Mouse (Mus musculus): ENCODE measurements around the gene Lce1c.
A peak's percentile ranks its signal among the peaks of the same experiment; 100 is the strongest.

The Lce1c gene

GRCm38 (mm10) chr3:92678947-92679346 is at the start of gene Lce1c:
TSS of gene Lce1c (plus strand) at chr3:92679247.
- no peak for DNase-seq

GRCm38 (mm10) chr3:92637745-92638652 is 41.0 kb upstream of the Lce1c start:
- peak; percentile 45 to 66 for DNase-seq

DNA sequence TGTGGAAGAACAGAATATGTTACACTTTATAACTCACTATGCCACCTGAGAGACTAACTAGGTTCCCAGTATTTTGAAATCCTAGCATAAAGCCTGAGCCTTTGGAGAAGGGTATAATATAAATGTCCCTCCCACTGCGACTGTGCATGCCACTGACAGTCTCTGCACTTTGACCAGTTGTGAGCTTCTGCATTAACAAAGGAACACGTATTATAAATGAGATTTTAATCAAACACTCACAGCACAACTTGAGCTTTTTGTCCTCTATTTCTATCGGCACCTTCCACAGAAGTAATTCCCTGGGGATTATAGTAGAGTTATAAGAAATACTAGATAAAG is 40.4 kb upstream of the Lce1c start:
- peak in 1 of 2 experiments; percentile 2 for DNase-seq

GRCm38 (mm10) chr3:92639854-92640253 is 39.2 kb upstream of the Lce1c start:
- no peak for DNase-seq

DNA sequence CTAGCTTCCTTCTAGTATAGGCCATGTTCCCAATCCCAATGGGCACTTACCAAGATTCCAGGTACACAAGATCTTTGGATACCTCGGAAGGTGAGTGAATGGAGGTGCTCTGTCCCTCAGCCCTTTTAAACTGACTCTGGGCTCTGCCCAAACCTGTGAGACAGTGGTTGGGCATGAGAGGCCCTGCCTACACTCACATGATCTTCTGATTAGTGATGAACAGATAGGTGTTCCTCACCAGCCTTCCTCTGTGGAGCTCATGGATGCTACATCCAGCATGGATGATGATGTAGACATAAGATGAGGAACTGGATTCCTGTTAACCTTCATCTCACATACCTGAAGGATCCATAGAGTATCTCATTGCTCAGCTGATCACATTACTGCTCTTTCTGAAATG is 30.8 kb upstream of the Lce1c start, which contains the start of gene Lce1a1:
TSS of gene Lce1a1 (minus strand) at position 101 of the 400 bp plus-strand sequence.
- DNase-seq, result no peak

- no peak for DNase-seq
Measured at GRCm38 (mm10) chr3:92656826-92657225, 22.2 kb upstream of the Lce1c start, which contains the start of gene Lce1b. TSS of gene Lce1b (minus strand) at chr3:92656926.

GRCm38 (mm10) chr3:92670215-92670614 is 8.8 kb upstream of the Lce1c start, which contains the start of gene Lce1a2:
TSS of gene Lce1a2 (minus strand) at chr3:92670315.
- no peak for DNase-seq

- DNase-seq, result no peak
Measured at GRCm38 (mm10) chr3:92687110-92687509, 8.1 kb downstream of the Lce1c start, which contains the start of gene Lce1d. TSS of gene Lce1d (minus strand) at chr3:92687210.

DNA sequence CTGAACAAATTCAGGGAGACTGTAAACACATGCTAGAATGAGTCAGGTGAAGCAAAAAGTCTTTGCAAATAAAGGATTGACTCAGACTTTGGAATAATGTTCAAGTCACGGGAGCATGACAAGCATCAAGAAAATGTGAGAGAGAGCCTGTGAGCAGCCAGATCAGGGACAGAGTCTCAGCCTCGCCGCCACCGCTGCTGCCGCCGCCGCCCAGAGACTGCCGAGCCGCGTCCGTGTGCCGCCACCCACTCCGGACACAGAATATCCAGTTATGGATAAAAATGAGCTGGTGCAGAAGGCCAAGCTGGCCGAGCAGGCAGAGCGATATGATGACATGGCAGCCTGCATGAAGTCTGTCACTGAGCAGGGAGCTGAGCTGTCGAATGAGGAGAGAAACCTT is 10.1 kb downstream of the Lce1c start:
- peak; percentile 6 to 42 for DNase-seq

DNA sequence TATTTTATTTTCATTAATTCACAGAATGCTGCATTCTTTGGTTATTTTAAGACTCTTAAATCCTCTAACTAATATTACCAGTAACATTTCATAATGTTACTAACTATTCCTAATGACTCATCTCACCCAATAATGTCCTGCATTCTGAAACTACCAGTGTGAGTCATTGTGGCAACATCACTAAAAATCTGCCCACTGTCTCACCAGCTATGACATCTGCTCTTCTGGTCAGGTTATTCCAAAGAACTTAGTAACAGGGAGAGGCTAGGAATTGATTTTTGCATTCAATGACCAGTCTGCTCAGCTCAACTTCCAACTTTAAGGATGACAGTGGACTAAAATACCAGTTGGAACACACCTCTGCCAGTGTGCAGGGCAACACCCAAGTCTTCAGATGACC is 12.6 kb downstream of the Lce1c start:
- no peak for DNase-seq

DNA sequence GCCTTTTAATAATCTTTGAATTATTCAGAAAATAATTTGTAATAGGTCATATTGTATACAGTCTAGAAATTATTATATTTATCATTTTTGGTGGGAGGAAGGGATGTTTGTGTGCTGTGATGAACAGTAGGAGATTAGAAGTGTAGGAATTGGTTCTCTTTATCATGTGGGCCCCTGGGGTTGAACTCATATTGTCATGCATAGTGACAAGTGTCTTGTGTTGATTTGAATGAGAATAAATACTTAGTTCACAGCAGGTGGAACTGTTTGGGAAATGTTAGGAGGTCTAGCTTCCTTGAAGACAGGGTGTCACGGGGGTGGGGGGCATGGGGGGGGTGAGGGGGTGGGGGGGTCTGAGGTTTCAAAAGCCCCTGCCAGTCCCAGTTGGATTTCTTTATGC is 15.6 kb downstream of the Lce1c start:
- DNase-seq, result no peak

DNA sequence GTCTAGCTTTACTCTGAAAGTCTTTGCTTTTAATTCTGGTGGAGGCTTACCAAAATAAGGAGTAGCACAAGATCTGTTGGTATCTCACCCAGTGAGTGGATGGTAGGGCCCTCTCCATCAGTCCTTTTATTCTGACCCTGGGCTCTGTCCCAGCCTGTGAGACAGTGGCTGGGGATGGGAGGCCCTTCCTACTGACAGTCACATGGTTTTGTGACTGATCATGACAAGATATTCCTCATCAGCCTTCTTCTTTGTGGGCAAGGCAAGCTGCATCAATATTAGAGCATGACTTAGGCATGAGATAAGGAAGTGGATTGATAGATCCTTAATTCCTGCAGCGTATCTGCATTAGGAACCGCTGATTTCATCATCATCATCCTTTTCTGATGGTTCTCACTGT is 29.9 kb downstream of the Lce1c start, which contains the start of gene Lce1e:
TSS of gene Lce1e (minus strand) at position 101 of the 400 bp plus-strand sequence.
- DNase-seq, result no peak

DNA sequence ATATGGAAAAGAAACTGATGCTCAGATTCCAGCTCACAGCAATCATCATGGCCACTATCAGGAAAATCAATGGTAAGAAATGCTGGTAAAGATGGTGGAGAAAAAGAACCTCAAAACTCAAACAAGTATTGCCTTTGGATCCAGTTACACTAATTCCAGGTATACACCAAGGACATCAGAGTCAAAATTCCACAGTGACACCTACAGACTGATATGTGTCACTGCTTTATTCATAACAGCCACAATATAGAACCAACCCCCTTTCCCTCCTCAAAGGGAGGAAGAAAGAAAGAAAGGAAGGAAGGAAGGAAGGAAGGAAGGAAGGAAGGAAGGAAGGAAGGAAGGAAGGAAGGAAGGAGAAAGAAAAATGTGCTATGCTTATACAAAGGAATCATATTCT is 36.1 kb downstream of the Lce1c start:
- DNase-seq, result no peak

DNA sequence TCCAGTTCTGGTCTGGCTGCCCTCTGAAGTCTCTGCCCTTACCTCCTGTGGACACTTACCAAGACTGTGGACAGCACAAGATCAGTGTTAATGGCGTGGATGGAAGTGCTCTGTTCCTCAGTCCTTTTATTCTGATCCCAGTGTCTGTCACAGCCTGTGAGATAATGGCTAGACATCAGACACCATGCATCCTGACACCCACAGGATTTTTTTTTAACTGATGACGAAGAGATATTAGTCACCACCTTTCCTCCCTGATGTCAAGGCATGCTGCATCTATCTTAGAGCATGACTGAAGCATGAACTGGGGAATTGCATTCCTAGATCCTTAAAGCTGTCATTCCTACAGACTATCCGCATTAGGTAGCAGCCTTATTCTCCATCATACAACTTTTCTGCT is 41.2 kb downstream of the Lce1c start, which contains the start of gene Lce1f:
TSS of gene Lce1f (minus strand) at position 101 of the 400 bp plus-strand sequence.
- no peak for DNase-seq

DNA sequence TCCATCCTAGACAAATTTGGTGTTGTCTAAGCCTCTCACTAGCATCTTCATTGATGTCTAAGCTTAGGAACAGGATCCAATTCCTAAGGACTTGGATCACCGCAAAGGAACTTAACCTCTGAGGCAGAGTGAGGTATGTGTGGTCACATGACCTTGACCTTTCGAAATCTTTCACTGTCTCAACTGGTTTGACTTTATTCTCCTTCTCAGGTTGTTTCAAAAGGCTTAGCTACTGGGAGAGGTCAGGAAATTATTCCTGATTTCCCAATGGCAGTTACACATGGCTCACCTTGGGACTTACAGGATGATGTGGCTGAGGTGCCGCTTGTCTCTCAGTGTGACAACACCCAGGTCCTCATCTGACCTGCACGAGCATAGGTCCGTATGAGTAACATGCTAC is 43.6 kb downstream of the Lce1c start:
- DNase-seq, result no peak
